Mouse (Mus musculus) c-Kit-positive CD71-negative TER-119-negative erythroid progenitor cells, embryonic 14.5 days (primary cell): ENCODE data around the gene Zcchc8.
"Not testable (repeated sequence)": the region's sequence is repeated elsewhere in the genome, so short reads cannot be mapped to it uniquely, and the experiment has no call there.

ENCODE experiments used
- DNase-seq: peaks from one replicate; pipeline ENCODE4 v3.0.0-alpha.2; 2013; ENCODE audit warnings: low read depth

Gene Zcchc8

DNA sequence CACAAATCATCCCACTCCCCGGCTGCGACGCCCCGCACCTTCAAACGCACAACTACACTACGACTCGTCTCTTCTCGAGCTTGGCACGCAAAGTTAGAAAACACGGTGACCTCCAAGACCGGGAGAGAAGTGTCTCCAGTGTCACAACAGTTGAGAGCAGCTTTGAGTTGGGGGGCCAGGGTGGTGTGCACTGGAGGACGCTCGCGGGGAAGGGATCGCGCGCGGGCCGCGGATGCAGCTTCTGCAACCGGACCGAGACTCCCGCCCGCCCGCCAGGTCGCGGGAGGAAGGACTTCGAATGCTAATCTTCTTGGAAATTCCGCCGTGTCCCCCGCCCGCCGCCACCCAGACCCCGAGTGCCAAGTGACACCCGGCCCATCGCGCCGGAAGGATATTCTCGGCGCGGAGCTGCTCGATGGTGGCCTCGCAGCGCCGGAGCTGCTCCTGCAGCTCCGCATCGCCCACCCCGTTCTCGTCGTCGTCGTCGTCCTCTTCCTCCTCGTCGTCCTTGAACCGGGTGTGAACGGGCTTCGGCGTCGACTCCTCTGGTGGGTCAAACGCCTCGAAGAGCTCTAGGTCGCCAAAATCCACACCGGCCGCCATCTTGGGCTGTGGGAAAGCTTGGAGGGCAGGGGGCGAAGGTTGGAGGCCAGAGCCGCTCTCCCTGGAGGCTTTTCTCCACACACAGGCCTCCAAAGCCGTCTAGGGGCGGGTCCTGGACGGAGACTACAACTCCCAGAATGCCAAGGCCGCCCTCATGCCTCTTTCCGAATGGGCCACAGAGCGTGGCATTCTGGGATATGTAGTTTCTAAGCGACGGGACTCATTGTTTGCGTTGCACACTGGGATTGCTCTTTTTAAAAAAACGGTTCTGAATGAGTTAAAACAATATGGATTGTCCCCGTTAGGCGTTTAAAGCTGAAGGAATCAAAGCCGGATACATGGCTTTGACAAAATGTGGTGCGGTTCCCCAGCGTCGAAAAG is at the start of gene Zcchc8:
TSS of gene Zcchc8 (minus strand) at position 773 of the 984 bp plus-strand sequence.
- DNase-seq: peak; percentile 98

DNA sequence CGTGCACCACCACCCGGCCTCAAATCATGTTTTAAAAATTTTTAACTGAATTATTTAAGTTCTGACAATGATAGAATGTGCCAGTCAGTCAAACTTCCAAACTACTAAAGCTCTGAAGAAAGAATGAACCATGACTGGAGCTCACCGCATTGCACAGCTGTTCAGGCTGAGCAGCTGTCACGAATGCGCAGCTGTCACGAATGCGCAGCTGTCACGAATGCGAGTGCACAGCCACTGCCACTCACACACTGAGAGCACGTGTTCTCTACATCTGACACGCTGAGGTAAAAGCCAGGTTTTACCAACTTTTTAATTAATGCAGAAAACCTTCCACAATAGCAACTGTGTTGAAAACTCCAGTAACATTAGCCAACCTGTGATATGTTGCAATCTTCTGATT is 45.6 kb upstream of the Zcchc8 start:
- DNase-seq: not testable (repeated sequence)

DNA sequence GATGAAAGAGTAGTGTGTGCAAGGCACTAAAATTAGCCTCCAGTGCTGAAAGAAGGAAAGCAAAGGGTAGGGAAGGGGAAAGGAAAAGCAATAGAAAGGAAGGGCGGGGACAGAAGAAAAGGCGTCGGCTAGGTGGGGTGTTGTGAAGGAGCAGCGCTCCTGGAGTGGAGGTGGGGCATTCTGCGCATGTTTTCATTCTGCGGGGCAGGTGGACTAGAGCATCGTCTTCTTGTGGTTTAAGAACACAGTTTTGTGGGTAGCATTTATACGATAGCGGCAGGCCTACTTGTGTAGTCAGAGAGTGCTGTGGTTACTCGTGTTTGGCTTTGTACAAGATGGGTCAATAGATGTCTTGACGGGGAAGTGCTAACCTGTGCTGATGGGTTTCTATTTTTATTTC is 44.6 kb upstream of the Zcchc8 start:
- no peak for DNase-seq

DNA sequence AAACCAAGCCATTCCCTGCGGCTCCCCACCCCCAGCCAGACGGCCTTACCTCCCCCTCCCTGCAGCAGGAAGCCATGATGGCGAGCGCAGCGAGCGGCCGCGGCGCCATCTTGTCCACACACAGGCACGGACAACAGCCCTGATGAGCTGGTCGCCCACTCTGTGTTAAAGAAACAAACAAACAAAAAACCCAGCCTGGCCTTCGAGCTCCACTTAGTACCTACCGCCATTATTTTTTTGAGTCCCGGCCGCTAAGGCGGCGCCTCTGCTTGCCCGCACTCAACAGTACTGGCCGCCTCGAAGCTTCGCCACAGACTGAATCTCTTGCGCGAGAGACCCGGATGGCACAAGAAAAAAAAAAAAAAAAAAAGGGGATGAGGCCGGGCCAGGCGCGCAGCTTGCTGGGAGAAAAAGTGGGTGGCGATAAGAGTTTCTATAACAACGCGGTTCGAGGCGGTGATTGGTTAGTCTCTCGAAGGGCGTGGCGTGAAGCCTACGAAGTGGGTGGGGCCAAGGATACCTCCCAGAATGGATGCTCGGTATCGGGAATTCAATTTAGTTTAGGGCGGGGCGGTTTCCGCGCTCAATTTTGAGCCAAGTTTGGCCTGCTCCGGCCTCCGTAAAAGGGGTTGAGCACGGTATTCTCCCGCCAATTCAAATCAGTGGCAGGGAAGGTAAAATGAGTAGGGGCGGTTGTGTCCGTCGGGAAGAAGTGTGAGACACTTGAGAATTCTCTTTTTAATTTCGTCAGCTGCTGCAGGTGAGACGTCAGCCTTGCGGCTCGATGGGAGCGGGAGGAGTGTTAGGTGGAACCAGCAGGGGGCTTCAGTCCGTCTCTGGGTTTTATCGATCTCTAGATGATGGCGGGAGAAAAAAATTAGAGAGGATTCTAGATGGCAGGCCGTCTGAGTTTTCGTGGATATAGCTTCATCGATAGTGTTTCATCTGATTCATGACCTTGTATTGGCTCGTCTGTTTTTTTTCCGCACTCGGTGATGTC is 28.5 kb upstream of the Zcchc8 start, which contains the start of the genes Rsrc2 and Kntc1:
TSS of gene Rsrc2 (minus strand) at position 350 of the 1,000 bp plus-strand sequence.
TSS of gene Kntc1 (plus strand) at position 652 of the 1,000 bp plus-strand sequence.
- peak; percentile 100 for DNase-seq

DNA sequence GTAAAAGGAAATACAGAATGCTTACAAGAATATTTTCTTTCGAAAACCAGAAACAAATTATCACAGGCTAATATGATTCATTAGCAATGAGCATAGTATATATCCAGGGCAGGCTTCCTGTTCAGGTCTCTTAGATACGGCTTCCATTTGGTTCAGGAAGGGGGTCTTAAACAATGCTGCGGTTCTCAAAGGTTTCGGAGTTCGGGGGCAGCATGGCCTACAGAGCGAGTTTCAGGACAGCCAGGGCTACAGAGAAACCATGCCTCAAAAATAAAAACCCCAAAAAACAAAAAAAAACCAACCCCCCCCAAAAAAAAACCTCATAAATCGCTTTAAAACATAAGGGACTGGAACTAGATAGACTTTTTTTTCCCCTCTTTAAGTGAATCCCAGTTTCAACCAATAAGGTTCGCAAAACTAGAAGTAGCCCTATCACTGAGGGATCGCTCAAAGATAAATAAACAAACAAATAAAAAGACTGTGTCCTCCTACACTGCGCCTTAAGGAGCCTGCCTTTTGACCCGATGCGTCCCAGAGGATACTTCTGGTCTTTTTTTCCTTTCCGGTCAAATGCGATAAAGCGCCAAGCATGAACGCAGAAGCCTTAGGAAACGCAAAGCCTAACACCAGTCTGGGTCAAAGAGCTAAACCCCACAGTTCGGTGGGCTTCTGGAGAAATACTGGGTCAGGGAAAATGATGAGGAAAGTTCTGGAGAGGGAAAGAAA is 27.6 kb upstream of the Zcchc8 start:
- DNase-seq: no peak

DNA sequence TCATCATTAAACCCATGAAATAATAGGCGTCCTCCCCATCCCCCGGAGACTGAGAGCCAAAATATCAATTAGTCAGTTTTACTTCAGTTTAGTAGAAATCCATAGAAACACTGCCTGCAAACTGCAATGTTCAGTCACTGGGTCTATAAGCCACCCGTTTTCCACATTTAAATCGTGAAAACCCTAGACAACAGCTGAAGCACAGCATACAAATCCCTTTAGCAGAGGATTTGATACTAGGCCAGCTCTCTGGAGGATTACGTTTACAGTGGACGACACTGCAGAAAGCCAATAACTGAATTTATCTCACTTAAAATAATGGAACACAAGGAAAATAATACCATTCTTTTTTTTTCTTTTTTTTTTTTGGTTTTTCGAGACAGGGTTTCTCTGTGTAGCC is 26.7 kb upstream of the Zcchc8 start:
- DNase-seq: no peak

DNA sequence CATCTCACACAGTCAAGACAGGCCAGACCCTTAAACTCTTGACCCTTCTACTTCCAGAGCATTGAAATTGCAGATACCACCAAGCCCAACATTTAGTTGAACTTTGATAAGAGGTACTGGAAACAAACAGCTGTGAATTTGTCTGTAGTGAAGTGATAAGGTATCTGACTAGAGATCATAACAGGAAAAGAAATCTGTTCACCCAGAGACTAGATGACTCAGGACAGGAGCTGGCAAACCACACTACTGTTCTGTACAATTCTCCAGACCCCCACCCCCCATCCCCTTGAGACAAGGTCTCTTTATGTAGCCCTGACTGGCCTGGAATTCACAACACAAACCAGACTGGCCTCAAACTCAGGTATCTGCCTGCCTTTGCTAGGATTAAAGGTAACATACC is 25.4 kb upstream of the Zcchc8 start:
- DNase-seq: no peak

DNA sequence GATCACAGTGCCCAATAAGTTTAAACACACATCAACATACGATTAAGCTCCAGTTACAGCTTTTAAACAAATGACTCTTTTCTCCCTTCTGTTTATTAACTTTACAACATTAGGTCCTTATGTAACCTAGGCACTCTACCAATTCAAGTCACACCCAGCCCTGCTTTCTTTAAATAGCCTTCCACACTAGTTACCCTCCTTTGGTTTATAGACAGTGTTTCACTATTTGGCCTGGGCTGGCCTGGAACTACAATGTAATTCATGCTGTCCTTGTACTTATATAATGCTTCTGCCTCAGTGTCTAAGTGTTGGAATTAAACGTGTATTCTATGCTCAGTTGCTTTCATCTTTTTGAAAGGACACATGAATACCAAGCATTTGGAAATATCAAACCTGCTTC is 23.5 kb upstream of the Zcchc8 start:
- DNase-seq: no peak

DNA sequence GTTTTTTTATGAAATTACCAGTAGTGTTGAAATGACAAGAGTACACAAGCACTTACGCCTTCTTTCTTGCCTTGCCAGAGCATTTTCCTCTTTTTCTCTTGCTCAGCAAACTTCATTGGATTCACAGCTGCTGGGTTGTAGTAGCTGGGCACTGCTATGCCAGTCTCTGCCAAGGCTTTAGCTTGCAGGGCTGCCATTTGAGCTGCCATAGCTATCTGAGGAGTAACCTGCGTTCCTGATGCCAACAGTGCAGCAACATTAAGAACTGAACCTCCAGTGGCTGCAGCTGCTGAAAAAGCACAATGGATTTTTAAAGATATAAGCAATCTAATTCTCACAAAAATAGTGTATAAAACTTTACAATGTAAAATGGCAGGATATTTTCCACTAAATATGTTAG is 10.1 kb upstream of the Zcchc8 start:
- DNase-seq: no peak

DNA sequence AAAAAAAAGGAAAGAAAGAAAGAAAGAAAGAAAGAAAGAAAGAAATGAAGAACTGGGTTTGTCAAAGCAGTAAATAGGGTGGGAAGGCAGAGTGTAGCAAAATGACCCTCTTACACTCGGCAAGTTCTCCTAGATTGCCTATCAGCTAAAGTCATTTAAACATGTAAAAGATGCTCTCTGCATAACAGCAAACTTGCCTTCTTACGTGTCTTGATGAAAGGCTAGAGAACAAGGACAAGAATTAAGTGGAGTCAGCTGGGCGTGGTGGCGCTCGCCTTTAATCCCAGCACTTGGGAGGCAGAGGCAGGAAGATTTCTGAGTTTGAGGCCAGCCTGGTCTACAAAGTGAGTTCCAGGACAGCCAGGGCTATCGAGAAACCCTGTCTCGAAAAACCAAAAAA is 2.9 kb upstream of the Zcchc8 start:
- not testable (repeated sequence) for DNase-seq

DNA sequence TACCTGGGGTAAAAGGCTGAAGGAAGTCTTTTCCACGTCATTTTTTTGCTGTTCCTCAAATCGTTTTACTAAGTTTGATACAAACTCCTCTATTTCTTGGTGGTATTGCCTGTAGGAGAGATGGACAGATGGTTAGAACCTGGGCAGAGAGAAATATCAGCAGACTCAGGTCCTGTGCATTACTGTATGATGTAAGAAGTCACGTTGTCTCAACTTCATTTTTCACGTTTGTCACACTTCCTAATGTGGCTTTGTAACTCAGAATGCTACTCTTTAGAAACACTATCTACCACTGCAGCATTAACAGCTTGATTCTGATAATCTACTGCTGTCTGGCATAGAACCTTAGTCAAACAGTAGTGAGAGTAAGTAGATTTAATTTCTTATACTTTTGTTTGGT is 6.3 kb downstream of the Zcchc8 start:
- DNase-seq: no peak

DNA sequence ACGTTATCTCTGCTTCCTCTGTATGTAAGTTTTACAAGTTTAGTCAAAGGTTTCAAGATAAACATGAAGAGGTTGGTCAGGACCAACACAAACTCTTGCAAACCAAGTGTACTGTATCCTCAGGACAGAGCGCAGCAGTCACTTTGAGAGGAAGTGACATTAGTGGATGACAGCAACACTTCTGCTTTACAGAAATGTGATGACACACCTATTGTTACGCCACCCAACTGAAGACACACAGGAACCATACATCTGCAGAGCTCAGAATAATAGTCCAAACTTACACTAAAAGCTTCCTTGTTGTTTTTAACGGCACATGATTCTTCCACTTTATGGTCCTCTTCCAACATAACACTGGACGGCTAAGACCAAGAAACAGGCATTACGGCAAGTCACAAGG is 7.1 kb downstream of the Zcchc8 start:
- peak; percentile 29 for DNase-seq

DNA sequence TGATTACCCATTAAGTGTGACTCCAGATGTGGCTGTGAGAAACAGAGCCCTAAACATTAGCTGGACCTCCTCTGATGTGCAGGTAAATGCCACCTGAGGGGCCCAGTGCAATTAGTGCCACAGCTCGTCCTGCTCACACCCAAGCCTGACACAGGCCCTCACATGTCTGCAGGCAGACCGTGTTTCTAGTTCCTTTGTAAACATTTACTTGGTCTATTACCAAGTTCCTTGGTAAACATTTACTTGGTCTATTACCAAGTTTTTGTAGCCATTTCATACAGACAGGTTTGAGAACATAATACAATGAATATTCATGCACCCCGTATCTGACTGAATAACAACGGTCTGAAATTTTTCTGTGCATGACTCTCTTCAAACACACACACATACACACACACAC is 11.3 kb downstream of the Zcchc8 start:
- DNase-seq: no peak

DNA sequence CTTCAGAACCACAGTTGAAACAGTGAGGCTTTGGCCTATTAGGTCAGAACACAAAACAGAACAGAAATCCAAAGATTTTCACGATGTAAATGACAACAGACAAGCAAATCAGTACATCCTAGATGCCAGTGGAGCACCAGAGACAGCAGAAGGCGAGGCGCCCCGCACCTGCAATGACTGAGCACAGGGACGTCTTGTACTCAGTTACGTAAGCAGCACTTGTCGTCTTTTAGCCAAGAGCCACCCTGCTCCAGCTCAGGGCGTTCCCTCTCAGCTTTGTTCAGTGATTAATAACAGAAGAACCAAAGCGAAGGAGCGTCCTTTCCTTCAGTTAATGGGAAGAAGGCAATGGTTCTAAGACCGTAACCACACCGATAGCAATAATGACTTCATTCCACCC is 12.3 kb downstream of the Zcchc8 start:
- no peak for DNase-seq

DNA sequence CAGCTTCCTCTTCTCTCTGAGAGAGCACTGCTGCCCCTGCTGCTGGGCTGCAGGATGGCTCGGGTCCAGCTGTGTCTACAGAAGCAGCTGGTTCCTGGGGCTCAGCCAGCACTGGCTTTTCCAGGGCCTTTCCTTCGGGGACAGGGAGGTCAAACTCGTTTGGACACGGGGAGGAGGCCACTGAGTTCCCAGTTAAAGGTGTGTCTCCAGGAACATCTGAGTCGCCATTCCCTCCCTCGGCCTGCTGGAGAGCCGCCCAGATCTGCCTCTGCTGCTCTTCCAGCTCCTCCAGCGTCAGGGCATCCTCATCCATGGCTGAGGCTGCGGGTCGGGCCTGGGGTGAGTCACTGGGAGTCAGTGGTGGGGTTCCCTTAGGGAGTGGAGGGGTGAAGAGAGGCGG is 20.3 kb downstream of the Zcchc8 start:
- no peak for DNase-seq

DNA sequence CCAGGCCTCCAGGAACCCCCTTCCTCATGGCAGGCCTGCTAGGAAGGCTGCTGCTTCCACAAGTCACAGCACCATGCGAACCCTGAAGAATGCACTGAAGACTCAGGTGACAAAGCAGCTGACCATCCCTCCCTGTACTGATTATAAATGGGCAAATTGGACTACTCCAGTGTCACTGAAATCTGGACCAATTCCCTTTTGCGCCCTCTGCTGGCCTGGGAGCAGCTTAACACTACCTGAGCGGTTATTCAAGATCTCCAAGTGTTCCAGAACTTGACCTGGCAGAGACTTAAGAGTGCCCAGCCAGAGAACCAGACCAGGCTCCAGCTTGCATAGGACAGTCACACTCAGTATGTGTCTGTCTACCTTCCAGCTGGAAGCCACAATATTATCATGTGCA is 21.7 kb downstream of the Zcchc8 start:
- peak; percentile 81 for DNase-seq

DNA sequence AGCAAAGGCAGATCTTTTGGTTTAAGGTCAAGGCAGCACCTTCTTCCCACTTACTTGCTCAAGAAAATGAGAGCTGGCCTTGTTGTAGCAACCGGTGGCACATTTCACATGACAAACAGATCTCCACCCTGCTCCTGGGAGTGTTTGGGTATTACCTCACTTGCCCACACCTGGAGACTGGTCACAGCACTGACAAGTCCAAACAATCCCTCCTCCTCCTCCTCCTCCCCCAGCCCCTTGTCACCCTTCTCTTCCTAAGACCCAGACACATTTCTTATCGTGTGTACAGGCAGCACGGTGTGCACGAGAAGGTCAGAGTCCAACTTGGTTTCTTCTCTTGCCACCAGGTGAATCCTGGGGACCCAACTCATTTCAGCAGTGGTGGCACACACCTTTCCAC is 23.9 kb downstream of the Zcchc8 start:
- DNase-seq: no peak

DNA sequence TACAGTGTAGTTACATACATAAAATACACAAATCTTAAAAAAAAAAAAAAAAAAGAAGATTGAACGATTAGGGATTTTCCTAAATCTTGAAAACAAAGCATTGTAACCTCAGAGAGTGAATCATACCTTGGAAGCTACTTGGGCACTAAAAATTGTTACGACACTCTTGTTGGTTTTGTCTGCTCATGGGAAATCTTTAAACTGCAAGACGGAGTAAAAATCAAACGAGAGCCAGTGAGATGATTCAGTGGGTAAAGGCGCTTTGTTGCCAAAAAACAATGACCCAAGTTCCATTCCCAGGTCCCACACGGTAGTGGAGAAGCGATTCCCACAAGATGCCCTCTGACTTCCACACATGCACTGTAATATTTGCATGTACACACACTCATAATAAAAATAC is 24.7 kb downstream of the Zcchc8 start:
- no peak for DNase-seq

DNA sequence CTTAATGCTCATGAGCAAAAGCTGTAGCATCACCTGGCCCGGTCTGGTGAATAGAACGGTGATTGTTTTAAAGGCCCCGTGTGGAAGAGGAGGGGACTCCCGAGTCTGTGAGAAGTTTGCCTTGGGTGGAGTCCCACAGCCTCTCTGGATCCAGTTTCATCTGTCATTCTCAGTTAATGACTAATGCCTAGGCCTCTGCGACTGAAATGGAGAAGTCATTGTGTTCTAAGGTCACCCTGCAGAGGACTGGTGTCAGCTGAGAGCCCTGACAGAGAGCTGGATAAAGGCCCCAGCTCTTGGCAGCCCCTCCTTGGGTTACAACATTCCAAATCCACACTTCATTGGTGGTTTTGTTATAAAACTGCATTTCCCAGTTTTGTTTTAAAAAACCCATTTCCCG is 26.4 kb downstream of the Zcchc8 start:
- no peak for DNase-seq

DNA sequence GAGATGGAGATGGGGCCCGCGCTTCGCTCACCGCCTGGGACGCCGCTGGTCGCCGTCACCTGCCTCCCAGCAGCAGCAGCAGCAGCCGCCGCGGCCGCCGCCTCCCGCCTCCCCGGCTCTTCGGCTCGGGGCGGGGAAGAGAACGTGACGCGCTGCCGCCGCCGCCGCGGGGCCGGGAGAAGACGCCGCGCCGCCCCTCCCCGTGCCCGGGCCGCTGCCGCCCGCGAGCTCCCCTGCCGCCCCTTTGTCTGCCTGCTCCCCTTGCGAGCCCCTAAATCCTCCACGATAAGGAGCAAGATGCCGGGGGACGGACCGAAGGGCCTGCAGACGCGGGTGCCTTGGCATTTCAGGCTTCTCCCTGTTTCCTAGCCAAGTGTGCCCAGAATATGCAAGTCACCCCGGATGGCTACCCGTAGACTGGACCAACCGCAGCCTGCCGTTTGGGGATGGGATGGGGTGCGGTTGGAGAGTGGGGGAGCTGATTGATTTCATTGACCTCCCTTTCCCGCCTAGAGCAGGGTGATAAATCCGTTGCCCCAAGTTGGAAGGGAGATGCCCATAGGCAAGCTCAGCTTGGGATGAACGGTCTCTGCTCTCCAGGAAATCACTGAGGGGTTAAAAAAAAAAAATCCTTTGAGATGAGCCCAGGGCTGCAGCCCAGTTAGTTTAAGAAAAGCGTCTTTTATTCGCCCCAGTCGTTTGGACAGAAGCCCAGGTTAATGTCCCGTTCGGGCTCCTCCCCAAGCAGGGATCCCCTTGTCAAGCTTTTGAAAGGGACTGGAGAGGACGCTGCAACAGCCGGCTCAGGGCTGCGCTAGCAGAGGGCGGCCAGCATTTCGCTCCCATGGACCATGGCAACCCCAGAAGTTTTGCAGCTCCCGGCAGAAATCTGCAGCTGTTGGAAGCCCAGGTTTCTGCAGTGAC is 36.4 kb downstream of the Zcchc8 start, which contains the start of gene Clip1:
TSS of gene Clip1 (minus strand) at position 398 of the 924 bp plus-strand sequence.
- DNase-seq: no peak
